Mouse (Mus musculus) embryo, embryonic 11.5 days (tissue): ENCODE measurements around the gene March2.

Source experiments
- DNase-seq: peaks from one replicate; pipeline ENCODE4 v3.0.0-alpha.2; 2012; ENCODE audit warnings: low read depth, low spot score

Gene March2

GRCm38 (mm10) chr17:33718944-33719725 is 665 bp upstream of the March2 start:
- no peak for DNase-seq

- DNase-seq: no peak
Measured at GRCm38 (mm10) chr17:33717982-33718381, 488 bp downstream of the March2 start.

GRCm38 (mm10) chr17:33717246-33717645 is 1.2 kb downstream of the March2 start:
- DNase-seq: no peak

GRCm38 (mm10) chr17:33714779-33715178 is 3.7 kb downstream of the March2 start:
- DNase-seq: no peak

- no peak for DNase-seq
Measured at GRCm38 (mm10) chr17:33713271-33713670, 5.2 kb downstream of the March2 start.

GRCm38 (mm10) chr17:33709834-33710233 is 8.6 kb downstream of the March2 start:
- DNase-seq: no peak

GRCm38 (mm10) chr17:33703091-33703490 is 15.4 kb downstream of the March2 start:
- no peak for DNase-seq

- no peak for DNase-seq
Measured at GRCm38 (mm10) chr17:33702178-33702577, 16.3 kb downstream of the March2 start.

GRCm38 (mm10) chr17:33695471-33695870 is 23.0 kb downstream of the March2 start:
- DNase-seq: no peak

- no peak for DNase-seq
Measured at GRCm38 (mm10) chr17:33686760-33687159, 31.7 kb downstream of the March2 start, which contains the start of gene Hnrnpm. Gene Hnrnpm, minus strand, starts transcription at chr17:33686860.

- DNase-seq: peak; percentile 97
Measured at GRCm38 (mm10) chr17:33685249-33685653, 33.2 kb downstream of the March2 start.

GRCm38 (mm10) chr17:33684671-33685231 is 33.7 kb downstream of the March2 start:
- peak; percentile 27 for DNase-seq

- no peak for DNase-seq
Measured at GRCm38 (mm10) chr17:33681767-33682166, 36.7 kb downstream of the March2 start.

GRCm38 (mm10) chr17:33678771-33679170 is 39.7 kb downstream of the March2 start:
- DNase-seq: no peak

- no peak for DNase-seq
Measured at GRCm38 (mm10) chr17:33676086-33676485, 42.4 kb downstream of the March2 start.

- no peak for DNase-seq
Measured at GRCm38 (mm10) chr17:33675452-33675851, 43.0 kb downstream of the March2 start.

- no peak for DNase-seq
Measured at GRCm38 (mm10) chr17:33673837-33674236, 44.6 kb downstream of the March2 start.

- DNase-seq: no peak
Measured at GRCm38 (mm10) chr17:33669681-33670080, 48.8 kb downstream of the March2 start.

- no peak for DNase-seq
Measured at GRCm38 (mm10) chr17:33666813-33667212, 51.7 kb downstream of the March2 start.

GRCm38 (mm10) chr17:33649781-33650475 is 68.5 kb downstream of the March2 start:
- DNase-seq: no peak

GRCm38 (mm10) chr17:33645073-33645472 is 73.4 kb downstream of the March2 start:
- DNase-seq: no peak

GRCm38 (mm10) chr17:33644068-33644467 is 74.4 kb downstream of the March2 start:
- no peak for DNase-seq

- DNase-seq: no peak
Measured at GRCm38 (mm10) chr17:33639743-33640142, 78.7 kb downstream of the March2 start.
